Mouse (Mus musculus) thymus, postnatal 14 days (tissue): ENCODE results near the gene Glis1.

Source experiments
- DNase-seq: peaks from one replicate; pipeline ENCODE4 v3.0.0; 2021

The Glis1 gene

GRCm38 (mm10) chr4:107453141-107453984 lies 19.0 kb downstream of the Glis1 start:
- peak; percentile 96 for DNase-seq

DNA sequence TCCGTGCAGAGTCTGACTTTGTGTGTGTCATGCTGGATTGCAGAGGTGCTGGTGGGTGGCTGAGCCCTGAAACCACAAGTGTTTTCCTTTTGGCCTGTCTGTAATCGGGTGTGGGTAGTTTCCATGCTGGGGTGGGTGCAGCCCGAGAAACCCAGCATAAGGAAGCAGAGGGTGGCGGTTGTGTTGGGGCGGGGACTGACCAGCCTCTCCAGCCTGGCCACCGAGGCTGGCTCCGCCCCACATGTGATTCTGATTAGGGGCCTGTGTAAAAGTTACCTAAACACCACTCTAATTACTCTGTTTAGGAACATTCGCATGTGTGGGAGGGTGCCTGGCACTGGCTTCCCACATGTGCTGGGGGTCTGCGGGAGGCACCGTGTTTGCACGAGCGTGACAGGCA lies 23.2 kb downstream of the Glis1 start:
- no peak for DNase-seq

DNA sequence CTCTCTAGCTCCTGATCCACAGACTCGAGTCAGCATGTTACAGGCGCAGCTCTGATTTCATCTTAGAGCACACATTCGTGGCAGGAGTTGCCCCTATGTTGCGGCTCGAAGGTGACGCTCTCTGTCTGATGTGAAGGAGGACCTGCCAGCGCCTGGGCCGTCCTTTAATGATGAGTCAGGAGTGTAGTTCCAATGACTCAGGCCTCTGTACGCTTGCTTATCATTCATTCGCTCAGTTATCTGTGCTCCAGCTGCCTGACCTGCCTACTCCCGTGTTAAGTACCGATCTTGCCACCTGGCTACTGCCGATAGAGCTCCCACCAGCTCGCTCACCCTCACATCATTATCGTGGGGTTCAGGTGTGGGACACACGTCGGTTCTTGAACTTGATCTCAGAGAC lies 24.5 kb downstream of the Glis1 start:
- DNase-seq: no peak

DNA sequence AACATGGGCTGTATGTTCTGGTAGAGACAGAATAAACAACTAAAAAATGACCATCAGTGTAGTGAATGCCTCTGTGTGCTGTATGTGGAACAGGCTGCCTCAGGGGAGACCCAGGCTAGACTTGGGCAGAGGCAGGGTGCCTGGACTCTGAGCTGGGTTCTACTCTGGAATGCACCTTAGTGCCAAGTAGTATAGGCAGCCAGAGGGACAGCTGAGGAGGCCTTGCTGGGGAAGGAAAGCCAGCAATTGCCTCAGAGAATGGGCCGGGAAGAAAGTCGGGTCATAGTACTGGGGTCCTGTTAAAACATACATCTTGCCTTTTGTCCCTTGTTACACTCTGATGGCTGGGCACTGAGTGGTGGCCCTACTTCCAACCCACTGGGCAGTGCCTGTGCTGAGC lies 25.1 kb downstream of the Glis1 start:
- DNase-seq: no peak

DNA sequence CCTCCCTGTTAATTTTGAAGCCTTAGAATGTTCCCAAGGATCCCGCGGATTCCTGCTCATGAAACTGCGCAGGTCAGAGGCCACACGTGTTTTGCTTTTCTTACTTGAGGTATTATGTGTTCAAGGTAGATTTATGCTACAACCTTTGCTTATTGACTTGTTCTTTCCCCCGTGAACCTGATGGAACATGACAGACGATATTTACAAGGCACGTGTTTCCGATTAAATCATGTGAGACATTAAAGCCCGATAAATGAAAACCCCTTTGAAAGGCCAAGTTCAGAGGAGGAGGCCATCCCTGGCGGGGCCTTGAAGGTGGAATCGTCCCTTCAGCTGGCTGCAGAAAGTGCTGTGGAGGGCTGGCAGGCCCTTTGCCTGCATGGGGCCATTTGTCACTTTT lies 26.1 kb downstream of the Glis1 start:
- DNase-seq: no peak

DNA sequence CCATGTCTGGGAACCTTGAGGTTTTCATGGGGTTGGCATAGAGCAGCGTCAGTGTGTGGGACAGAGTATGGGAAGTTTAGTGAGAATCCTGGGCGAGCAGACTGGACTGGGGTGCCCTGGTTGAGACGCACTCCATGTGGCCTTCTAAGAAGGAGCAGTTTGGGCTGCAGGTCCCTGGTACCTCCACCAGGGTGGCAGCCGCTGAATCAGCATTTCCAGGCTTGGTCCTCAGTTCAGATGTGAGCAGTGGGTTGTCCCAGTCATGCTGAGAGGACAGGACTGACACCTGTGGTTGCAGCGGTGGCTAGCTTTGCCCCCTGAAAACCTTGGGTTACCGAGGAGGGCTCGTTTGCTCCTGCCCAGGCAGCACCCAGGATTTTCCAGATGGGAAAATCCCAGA lies 33.4 kb downstream of the Glis1 start:
- DNase-seq: no peak

- no peak for DNase-seq
Measured at GRCm38 (mm10) chr4:107468264-107468663, 33.9 kb downstream of the Glis1 start.

- DNase-seq: no peak
Measured at GRCm38 (mm10) chr4:107468768-107469167, 34.4 kb downstream of the Glis1 start.

GRCm38 (mm10) chr4:107476266-107476665 lies 41.9 kb downstream of the Glis1 start:
- DNase-seq: no peak

DNA sequence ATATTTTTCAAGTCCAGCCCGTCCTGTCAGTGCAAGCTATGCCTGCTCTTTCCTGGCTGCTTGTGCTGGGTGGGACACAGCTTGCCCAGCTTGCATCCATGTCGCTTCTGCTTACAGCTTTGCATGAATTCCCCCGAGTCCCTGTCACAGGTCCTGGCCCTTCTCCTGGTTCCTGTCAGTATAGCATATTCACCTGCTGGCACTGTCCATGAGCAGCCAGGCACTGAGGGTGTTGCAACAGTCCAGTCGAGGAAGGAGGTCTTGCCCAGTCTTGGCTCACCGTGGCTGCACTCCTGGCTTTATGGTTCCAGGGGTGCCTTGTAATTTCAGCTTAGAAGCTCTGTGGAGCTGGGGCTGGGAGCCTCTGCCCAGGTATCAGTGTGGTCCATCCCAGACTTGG lies 44.6 kb downstream of the Glis1 start:
- no peak for DNase-seq

- no peak for DNase-seq
Measured at GRCm38 (mm10) chr4:107482541-107482940, 48.1 kb downstream of the Glis1 start.

GRCm38 (mm10) chr4:107483556-107484220 lies 49.3 kb downstream of the Glis1 start:
- no peak for DNase-seq

- DNase-seq: no peak
Measured at GRCm38 (mm10) chr4:107484221-107484575, 49.8 kb downstream of the Glis1 start.

DNA sequence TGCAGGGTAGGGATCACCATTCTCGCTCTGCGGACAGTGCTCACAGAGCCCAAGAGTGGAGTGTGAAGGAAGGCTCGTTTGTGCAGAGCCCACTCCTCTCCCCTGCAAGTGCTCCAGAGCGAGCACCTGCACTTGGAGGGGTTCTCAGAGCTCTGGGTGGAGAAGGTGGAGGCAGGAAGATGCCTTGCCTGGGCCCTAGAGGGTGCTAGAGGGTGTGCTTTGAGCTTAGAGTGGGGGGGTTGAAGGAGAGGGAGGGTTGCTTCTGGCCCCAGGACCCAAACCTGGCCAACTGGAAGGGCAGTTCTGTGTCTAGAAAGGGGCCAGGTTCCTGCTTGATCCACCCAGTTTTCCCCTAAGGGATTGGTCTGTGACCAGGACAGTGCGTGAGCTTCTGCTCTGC lies 51.5 kb downstream of the Glis1 start:
- DNase-seq: no peak

- no peak for DNase-seq
Measured at GRCm38 (mm10) chr4:107489121-107489840, 54.9 kb downstream of the Glis1 start.

- no peak for DNase-seq
Measured at GRCm38 (mm10) chr4:107492991-107493390, 58.6 kb downstream of the Glis1 start.

- DNase-seq: no peak
Measured at GRCm38 (mm10) chr4:107495751-107496430, 61.5 kb downstream of the Glis1 start.

DNA sequence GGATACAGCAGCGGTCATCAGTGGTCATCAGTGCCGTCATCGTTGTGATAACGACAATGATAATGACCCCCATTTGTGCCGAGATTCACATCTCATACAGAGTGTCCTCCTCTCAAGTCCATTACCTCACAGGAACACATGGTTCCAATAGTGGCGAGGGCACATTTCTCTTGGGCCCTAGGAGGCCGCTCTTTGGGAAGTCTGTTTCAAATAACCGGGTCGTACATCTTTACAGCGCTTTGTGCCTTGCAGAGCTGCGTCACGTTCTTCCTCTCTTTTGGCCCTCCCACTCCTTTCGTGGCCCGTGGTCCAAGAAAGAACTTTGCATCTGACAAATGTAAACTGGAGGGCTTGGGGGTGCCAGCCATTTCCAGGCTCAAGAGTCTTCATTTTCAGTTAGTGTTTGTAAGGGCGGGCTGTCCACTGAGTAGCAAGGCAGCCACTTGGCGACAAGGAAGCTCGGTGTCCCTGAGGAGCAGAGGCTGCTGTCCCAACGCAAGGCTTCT lies 63.1 kb downstream of the Glis1 start:
- DNase-seq: no peak

- no peak for DNase-seq
Measured at GRCm38 (mm10) chr4:107502601-107503051, 68.2 kb downstream of the Glis1 start.

DNA sequence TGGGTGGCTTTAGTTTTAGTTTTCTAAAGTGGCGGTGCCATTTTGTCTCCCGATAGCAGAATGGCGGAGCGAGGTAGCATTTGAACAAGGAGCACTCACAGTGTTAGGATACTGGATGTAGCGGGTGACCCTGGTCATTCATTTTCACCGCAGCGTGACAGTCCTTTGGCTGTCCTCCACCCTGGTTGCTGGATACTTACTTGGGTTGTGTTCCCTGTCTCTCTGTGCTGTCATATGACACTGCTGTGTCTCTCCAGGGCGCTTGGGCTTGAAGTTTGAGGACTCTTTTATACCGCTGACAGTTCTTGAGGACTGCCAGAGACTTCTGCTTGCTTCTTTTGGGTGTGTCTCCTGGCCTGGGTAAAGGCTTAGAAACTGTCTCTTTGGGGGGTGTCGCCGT lies 80.6 kb downstream of the Glis1 start:
- no peak for DNase-seq

DNA sequence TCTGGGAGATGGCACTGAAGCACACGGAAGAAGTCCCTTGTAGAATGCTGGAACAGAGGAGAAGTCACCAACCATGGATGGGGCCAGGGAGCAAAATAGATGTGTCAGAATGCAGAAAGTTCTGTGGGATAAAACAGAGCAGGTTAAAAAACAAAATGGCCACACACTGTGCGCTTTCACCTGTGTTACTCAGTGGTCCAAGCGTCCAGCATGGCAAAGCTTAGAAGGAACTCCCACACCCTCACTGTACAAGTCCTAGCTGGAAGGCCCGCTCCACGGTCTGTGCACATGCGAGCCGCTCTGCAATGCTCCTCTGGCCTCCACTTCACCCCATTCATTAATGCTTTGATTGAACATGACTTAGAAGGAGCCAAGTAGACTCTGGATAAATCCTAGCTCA lies 81.2 kb downstream of the Glis1 start:
- DNase-seq: no peak

DNA sequence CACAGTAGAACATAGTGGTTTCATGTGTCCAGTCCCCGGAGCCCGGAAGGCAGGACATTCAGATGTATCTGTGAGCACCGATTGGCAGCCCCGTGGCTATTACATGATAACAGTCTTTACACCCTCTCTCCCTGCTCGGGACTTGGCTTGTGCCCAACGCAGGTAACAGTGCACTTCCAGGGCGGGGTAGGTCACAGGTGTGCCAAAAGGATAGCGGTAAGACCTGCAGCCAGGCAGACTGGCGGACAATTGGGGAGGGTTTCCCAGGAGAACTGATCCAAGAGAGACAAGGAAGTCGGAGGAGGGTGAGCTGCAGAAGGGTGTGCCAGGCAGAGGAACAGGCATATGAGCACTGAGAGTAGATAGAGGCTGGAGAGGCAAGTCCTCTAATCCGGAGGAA lies 84.4 kb downstream of the Glis1 start:
- DNase-seq: no peak

DNA sequence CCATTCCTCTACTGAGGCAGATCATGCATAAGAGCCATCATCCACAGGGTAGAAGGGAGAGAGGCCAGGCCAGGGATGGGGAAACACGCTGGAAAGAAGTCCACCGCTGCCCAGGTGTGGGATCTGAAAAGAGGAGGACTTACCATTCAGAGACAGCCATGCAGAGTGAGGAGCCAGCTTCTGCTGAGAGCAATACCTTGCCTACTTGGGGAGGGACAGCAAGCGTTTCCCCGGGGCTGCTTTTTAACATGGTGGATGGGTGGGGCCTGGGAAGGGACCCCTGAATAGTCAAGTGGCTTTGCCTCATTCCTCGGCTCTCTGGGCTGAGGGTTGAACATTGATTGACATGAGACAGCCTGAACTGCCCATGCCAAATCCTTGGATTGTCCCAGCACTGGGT lies 85.7 kb downstream of the Glis1 start:
- no peak for DNase-seq
